Mouse (Mus musculus): ENCODE results near the gene Tmem170b.

Tmem170b gene

DNA sequence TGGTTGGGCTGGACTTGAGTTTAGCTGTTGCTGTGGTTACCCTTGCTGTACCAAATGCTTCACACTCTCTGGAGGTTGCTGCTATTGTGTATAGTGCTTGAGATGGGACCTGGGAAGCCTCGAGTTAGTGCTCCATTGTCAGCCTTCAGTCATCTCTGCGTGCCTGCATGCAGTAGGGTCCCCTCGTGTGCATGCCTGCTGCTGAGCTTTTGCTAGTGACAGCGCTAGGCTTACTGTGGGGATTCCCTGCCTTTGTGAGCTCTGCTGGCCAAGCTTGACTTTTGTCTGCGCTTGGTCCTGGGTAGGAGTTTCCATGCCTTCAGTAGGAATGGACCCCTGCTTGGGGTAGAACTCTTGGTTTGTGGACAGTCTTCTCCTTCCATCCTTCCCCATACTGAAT is 9.3 kb downstream of the Tmem170b start:
- DNase-seq, result no peak

DNA sequence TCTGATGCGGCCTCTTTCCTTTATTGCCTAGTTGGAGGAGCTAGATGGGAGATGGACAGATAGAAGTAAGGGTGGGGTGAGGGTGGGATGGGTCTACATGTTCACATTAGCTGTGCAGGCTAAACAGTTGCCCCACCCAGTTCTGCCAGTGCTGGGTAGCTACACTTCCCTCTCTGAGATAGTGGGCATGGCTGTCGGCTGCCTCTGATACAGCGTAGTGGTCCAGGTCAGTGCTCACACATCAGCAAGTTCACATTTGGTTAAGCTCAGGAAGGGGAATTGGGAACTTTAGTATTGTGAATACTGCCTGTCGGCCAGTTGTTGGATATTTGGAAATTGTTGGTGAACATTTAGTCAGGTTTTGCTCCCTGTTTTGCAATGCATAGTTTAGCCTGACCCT is 13.8 kb downstream of the Tmem170b start:
- DNase-seq, result no peak

DNA sequence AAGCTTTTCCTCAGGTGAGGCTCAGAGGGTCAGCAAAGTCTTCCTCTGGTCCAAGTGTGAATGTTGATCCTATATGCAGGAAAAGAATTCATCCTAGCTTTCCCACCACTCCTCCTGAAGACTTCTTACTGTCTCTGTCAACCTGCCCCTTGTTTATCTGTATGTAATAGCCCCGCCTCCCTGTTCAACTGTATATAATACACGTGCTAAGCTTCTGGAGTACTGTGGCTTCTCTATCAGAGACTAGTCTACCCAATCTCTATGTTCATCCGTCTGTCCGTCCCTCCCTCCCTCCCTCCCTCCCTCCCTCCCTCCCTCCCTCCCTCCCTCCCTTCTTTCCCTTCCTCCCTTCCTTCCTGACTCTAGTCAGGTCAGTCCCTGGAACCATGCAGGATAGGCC is 14.4 kb downstream of the Tmem170b start:
- DNase-seq, result no peak

DNA sequence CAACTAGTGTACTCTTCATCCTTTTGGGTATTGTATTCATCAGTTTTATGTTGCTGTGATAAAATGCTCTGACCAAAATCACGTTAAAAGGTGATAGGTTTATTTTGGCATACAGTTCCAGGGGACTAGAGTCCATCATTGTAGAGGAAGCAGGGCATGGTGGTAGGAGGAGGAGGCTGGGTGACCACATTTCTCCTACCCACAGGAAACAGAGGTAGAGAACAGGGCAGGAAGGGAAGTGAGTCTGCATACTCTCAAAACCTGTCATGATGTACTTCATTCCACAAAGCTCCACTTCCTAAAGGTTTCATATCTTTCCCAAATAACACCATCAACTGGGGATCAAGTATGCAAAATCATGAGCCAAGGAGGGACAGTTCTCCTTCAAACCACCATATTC is 18.4 kb downstream of the Tmem170b start:
- no peak for DNase-seq

DNA sequence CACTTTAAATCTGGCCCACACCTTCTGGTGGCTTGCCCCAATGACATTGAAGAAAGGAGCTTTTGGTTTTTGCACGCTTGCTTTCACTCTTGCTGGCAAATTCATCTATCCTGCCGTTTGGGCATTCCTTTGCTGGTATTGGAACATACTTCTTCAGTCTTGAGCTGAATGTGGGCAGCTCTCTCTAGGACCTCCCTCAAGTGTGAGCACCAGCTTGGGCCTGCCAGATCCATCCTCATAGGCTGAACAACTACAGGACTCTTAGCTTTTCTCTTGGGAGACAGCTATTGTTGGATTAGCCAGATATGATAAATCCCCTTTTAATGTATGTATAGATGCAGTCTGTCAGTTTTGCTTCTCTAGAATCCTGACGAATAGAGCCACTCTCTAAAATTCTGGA is 19.5 kb downstream of the Tmem170b start:
- DNase-seq, result no peak

DNA sequence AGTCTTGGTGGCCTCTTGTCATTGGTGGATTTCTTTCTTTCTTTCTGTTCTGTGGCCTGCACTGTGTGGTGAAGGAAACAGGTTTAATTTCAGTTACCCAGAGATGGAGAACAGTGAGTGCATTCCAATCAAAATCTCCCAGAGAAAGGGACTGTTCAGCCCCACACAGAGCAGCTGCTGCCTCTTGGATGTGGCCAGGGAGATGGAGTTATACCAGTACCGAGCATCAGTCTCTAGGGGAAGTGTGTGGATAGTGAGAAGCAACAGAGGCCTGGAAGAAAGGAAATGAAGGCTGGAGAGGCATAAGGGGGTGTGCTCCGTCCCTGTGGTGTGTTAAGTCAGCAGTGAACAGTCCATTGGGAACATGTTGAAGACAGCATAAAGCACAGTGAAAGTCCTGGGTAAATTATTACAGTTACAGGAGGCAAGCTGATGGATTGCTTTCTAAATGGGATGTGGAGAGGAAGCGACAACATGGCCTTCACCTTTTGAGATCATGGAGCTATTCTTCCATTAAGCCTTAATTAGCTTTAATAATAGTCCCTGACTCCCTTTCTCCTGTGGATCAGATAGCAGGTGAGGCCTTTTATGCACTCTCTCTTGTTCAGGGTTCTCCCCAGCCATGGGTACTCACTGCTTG is 21.7 kb downstream of the Tmem170b start:
- DNase-seq, result no peak

DNA sequence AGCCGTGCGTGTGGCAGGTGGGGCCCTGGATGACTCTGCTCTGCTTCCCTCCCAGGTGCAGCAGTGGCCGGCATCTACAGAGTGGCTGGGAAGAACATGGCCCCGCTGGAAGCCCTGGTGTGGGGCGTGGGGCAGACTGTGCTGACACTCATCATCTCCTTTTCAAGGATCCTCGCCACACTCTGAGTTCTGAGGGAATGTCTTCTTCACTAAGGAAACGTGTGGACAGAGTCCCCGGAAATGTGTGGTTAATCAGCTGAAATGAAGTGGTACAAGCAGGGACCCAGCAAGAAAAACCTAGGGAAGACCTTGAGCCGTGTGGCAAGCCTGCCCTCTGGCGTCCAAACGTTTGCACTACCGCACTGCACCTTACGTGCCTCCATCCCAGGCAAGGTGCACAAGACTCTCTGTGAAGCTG is 28.7 kb downstream of the Tmem170b start:
- DNase-seq, result peak; percentile 48 to 49

DNA sequence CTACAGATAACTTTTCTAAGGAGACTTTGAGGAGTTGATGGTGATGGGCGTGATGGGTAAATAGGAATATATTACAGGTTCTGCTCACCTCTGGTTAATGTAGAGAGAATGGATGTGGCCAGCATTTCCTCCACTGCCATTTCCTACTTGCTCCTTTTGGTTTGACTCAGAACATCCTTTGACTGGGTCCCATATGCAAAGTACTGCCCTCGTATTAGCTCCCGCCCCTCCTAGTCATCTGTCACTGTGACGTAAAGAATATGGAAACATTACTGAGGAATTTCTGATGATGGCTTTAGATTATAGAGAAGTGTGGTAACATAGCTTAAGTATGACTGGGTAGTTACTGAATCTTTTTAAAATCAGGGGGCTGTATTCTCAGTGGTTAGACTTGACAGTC is 32.4 kb downstream of the Tmem170b start:
- DNase-seq, result no peak

DNA sequence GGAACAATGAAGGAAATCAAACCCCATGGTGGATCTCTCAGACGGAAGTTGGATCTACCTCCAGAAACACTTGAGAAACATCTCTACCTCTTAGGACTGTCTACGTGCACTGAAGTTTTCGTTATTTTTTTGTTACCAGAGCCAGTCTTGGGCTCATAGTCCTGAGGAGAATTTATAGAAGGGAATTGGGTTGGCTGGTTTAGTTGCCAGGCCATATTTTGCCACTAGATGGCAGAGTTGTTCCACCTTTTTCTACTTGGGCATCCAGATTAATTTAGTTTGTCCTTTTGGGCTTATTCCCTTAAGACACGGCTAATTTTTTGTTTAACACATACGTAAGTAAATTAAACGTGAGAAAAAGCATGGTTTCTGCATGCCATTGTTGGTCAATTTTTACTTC is 37.1 kb downstream of the Tmem170b start:
- DNase-seq, result no peak

DNA sequence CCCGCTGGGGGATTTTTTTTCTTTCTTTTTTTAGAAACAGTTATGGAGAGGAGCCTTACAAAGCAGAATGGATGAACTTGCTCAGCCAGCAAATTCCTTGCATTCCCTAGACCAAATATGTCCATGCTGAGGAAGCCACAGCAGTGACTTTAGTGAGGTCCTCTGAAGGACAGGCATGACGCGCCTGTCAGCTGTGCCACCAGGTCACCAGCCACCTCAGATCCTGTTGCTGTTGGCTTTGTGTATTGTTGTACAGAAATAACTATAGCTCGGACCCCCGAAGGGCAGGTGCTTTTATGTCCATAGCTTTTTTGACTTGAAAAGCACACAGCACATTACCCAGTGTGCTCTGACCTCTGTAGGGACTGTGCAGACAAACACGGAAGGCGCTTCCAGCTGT is 38.1 kb downstream of the Tmem170b start:
- DNase-seq, result no peak

DNA sequence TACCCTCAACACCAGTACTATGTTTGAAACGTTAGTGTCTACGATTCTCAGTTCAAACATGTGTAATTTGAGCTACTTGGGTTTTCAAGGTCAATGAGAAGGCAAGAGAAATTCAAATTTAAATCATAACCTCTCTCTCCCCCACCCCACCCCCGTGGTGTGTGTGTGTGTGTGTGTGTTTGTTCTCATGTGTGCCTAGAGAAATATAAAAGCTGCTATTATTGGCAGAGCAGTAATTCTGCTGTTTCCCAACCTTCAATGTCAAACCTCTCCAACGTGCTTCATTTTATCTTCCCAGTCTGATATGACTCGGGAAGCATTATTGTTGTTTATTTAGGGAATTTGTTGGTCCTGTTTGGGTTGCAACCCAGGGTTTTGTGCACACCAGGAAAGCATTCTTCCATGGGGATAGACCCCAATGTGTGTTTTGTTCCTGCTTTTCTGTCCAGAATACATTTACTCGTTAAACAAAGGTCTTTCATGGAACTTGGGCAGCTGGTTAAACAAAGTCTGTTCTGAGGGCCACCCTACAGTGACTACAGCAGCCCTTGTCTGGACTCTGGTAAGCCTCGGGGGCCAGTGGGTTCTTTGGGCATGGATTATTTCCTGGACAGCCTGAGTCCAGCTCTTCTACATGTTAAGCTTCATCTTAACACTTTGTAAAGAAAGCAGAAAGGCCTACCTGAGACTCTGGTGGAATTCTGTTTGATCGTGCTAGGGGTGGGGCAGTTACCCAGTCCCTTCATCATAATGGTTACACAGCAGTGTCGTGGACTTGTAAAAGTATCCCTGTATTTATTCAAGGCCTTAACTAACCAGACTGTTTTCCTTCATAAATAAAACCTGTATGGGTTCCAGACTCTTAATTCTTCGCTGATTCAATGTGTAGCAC is 39.1 kb downstream of the Tmem170b start:
- DNase-seq, result no peak

DNA sequence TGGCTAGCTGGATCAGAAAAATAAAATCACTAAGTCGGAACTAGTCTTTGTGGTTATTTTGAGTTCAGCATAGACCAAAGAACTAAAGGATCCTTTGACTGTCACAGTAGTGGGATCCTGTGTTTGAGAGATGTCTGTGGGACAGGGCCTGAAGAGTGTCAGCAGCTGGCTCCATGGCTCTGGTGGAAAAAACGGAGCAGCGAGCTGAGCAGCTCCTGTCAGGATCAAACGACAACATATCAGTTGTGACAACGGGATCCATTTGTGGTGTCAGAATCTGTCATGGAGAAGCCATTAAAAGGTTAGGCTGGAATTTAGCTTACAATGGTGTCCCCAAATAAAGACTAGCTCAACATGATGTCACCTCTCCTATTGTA is 39.8 kb downstream of the Tmem170b start:
- no peak for DNase-seq

DNA sequence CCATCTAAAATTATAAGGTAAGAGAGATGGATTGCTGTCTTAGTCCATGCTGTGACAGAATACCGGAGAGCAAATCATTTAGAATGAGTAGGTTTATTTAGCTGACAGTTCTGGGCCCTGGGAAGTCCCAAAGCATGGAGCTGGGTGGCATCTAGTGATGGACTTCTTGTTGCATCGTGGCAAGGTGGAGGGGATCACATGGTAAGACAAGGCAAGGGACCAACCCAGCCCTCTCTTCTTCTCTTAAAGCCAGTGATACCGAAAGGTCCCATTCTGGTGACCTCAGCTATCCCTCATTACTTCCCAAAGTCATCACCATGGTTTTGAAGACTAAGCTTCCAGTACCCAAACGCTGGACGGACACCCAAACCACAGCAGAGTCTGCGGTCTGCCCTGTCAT is 42.3 kb downstream of the Tmem170b start:
- no peak for DNase-seq

DNA sequence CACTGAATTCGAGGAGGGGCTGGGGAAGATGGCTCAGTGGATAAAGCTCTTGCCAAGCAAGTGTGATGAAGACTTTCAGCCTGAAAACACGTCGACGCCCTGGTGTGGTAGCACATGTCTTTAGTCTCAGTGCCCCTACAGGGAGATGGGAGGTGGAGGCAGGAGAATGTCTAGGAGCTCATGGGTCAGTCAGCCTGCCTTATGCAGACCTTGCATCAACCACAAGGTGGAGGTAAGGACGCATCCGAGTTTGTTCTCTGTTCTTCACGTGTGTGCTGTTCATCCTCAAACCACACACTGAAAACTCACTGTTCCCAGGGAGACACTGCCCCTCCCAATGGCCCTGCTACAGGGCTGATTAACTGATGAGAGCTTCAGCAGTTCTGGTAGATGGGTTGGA is 45.0 kb downstream of the Tmem170b start:
- DNase-seq, result no peak

DNA sequence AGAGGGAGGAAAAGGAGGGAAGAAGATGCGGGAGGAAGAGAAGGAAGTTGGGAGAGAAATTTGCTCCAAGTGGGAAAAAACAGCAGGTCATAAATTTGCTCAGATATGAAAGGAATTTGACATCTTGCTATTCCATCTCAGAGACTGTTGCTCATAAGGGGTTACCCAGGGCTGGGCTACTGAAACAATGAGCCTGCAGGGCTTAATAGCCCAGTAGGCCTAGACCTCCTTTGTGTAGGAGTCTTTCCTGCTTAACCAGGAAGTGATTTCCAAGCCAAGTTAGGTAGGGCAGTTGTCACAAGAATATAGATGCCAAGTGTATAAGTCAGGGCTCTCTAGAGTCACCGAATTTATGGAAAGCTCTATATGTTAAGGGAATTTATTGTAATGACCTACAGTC is 48.1 kb downstream of the Tmem170b start:
- no peak for DNase-seq

DNA sequence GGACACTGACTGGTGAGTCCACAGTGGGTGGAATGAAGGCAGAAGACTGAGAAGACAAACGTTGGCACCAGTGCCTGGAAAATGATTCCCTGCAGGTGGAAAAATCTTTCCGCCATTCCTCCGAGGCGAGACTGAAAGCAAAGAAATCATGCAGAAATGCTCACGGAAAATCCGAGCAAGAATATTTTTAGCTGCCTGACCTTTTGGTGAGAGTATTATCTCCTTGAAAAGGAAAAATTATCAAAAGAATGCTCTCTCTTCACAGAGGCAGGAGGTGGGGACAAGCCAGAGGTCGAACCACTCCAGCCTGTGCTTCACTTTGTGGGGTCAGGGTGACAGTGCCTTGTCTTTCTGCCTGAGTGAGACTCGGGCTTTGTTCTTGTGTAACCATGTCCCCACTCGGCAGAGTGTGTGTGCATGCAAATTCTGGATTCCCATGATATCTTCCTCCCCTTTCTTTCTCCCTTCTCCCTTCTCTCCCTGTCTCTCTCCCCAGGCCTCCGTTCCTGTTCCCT is 49.9 kb downstream of the Tmem170b start:
- DNase-seq, result no peak

DNA sequence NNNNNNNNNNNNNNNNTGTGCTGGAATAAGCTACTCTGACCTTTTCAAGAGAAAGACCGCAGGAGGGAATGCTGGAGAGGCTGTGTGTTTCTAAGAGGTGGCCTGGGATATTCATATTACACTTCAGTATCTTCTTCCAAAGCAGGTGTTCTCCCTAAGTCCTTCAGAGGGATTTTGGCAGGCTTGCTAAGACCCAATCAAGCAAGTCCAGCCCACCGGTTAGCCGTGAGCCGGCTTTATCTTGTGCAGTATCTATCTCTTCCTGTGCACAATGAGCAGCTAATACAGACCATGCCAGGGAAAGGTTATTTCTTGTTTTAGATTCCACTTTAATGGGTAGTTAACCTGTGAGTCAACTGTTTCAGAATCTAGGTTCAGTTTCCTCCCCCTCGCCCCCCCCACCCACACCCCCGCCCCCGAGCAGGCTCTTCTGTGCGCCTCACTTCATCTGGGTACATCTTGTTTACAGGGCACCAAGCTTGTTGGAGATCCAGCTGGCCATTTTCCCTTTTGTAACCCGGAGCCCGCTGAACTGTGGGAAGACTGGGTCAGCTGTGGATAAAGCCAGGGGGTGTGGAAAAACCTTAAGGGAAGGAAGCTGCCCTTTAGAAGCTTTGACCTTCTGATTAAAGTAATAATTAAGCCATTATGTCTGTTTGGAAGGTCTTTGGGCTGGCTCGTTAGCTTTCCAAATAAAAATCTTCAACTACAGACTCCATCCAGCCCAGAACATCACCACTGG is 54.5 kb downstream of the Tmem170b start:
- DNase-seq, result no peak

DNA sequence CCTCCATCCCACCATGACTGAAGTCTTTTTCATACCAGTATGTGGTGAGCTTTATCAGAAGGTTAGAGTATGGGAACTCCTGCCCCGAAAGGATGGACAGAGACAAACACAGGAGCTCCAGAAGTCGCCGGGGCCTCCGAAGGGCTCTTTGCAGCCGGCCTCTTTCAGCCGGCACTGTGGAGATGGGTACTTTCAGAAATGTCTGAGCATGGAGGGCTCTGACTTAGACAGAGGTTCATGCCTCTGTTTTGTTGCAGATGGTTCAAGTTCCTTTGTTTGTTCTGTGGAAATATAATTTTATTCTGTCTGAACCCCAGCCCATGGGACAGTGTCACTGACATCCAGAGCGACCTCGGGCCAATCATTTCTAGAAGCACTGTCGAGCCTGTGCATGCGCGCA is 55.4 kb downstream of the Tmem170b start:
- no peak for DNase-seq

DNA sequence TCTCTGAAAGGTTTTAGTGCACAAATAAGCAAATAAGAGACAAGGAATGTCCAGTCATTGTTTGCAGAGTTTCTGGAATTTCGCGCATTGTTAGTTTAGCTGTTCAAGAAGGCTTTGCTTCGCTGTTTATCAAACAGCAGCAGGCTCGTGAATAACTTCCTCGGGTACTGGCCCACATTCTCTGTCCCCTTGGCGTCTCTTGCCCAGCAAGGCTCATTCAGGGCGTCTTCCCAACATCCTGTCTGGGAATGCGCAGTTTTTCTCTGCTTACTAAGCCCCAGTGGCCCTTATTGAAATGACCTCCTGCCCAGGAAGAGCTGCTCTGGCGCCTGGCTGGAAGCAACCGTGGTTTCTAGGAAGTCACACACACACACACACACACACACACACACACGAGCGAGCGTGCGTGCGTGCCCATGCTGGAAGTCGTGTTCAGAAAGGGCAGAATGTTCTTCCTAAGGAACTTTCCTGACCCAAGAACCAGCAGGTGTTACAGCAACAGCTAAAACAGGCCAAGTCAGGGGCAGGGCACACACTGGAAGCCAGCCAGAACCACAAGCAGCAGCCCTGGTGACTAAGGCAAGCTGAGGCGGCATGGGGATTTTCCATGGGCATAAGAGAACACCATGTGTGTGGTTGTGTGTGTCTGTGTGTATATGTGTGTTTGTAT is 56.8 kb downstream of the Tmem170b start:
- no peak for DNase-seq

DNA sequence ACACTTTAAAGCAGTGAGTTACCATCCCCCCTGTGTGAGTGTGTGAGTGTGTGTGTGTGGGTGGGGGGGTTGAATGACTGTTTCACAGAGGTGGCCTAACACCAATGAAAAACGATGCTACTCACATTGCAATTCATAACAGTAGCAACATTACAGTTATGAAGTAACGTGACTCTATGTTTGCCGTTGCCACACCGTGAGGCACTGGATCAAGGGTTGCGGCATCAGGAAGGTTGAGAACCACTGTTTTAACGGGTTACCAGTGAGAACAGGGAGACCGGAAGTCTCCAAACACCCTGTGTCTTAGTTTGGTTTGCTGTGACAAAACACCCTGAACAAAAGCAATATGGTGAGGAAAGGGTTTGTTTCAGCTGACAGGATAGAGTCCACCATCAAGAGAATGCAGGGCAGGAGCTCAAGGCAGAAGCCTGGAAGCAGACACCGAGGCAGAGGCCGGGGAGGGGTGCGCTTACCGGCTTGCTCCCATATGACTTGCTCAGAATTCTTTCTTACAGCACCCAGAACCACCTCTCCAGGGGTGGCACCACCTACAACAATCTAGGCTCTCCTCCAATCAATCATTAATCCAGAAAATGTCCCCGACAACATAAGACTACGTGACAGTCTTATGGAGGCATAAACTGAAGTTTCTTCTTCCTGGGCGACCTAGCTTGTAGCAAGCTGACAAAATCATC is 57.9 kb downstream of the Tmem170b start:
- no peak for DNase-seq

DNA sequence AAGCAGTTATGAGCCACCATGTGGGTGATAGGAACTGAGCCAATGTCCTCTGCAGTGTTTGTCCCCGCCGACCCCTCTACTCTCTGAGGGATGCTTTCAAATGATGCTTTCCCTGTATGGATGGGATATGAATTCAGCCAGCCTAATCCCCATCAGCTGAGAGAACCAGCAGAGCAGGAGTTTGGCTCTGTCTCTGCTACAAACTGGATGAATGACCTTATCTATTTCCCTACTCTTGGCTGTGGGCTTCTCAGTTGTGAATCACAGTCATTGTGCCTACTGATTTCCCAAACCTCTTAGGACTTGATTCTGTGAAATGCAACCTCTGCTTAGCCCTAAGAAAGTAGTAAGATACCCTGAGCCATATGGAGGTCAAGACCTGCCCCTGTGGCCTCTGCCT is 64.2 kb downstream of the Tmem170b start:
- DNase-seq, result no peak

DNA sequence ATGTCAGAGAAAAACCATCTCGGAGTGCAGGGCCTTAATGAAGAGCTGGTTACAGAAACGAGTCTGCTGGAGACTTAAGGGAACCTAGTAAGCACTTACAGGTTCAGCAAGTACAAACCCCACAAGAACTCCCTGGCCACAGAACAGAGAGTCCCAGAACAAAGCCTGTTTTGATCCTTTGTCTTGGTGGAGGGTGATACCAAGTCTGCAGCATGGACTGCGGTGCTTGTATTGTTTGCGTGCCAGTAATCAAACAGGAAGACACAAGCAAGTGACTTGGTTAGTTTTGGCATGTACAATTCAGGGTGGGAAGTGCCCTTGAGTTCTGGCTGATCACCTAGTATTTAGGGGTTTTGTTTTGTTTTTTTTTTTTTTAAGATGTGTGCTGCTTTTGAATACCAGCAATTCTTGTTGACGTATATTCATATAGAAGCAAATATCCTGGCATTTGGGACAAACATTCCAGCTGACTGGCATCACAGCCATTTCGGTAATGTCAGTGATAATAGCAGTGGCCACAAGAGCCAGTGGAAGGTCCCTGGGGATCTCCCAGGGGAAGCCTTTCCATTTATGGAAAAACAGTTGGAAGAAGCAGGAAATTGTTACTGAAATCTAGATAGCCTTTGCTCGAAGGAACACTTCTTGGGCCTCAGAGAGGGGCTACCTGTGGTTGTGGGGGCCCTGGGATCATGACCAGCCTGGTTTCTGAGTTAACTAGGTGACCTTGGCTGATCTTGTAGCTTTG is 64.9 kb downstream of the Tmem170b start:
- no peak for DNase-seq

Measured in thymus, adult 18-20 months (tissue).